Mouse (Mus musculus): ENCODE data around the gene Tbc1d7. TPM values are rescaled to one million over a fixed set of nuclear protein-coding genes. Genes with fewer than 3 reads are reported as not detected.

Tbc1d7 gene
- polyA plus RNA-seq, 1 experiment from 2014 or later = 50.1 TPM

GRCm38 (mm10) chr13:43132859-43133258, 38.4 kb downstream of the Tbc1d7 start:
- Histone ChIP-seq H3K4me2 (no peak overlapping the region), H3K4me3 (no peak overlapping the region), H3K4me1 (replicated peaks) (peaks cover 49% of the 10 kb centered on the region), H3K36me3 (no peaks in the 10 kb centered on the region), H3K27ac (peak overlapping the region; percentile 96), H3K9me3 (replicated peaks) (no peaks in the 10 kb centered on the region), H3K9ac (no peak overlapping the region), H3K27me3 (no peaks in the 10 kb centered on the region)
- ATAC-seq (replicated peaks; ENCODE audit: insufficient number of reproducible peaks, insufficient read depth, low FRiP score, low read depth) = no peak
- 46% methylated on average over 9 of the region's 9 CpGs for WGBS

GRCm38 (mm10) chr13:43131741-43132191, 39.5 kb downstream of the Tbc1d7 start:
- peak; percentile 49 for ATAC-seq (replicated peaks; ENCODE audit: insufficient number of reproducible peaks, insufficient read depth, low FRiP score, low read depth)
- Histone ChIP-seq H3K36me3 (no peaks in the 10 kb centered on the region), H3K27me3 (no peaks in the 10 kb centered on the region), H3K4me3 (no peak overlapping the region), H3K9ac (no peak overlapping the region), H3K9me3 (replicated peaks) (no peaks in the 10 kb centered on the region), H3K4me1 (replicated peaks) (peaks cover 49% of the 10 kb centered on the region), H3K4me2 (no peak overlapping the region; the same call in 1 of the 2 replicates), H3K27ac (peak overlapping the region; percentile 96)
- 18% methylated on average over 10 of the region's 10 CpGs for WGBS

- Histone ChIP-seq H3K9me3 (replicated peaks) (no peaks in the 10 kb centered on the region), H3K36me3 (no peaks in the 10 kb centered on the region), H3K4me1 (replicated peaks) (peaks cover 49% of the 10 kb centered on the region), H3K27ac (no peak overlapping the region), H3K4me3 (no peak overlapping the region), H3K27me3 (no peaks in the 10 kb centered on the region), H3K9ac (no peak overlapping the region), H3K4me2 (no peak overlapping the region)
- no peak for ATAC-seq (replicated peaks; ENCODE audit: insufficient number of reproducible peaks, insufficient read depth, low FRiP score, low read depth)
- WGBS = 71% methylated on average over 6 of the region's 6 CpGs
Observed at GRCm38 (mm10) chr13:43130161-43130560, 41.1 kb downstream of the Tbc1d7 start.

GRCm38 (mm10) chr13:43124683-43125074, 46.6 kb downstream of the Tbc1d7 start:
- Histone ChIP-seq H3K4me1 (replicated peaks) (peaks cover 20% of the 10 kb centered on the region), H3K27ac (peak overlapping the region; percentile 45), H3K9ac (no peak overlapping the region), H3K9me3 (replicated peaks) (no peaks in the 10 kb centered on the region), H3K36me3 (no peaks in the 10 kb centered on the region), H3K27me3 (no peaks in the 10 kb centered on the region), H3K4me3 (no peak overlapping the region), H3K4me2 (0 out of 2 replicates have a peak overlapping the region, but pooled peaks have one; percentile 4)
- 39% methylated on average over 4 of the region's 4 CpGs for WGBS
- ATAC-seq (replicated peaks; ENCODE audit: insufficient number of reproducible peaks, insufficient read depth, low FRiP score, low read depth) = 0 out of 2 replicates have a peak, but pooled peaks have one; percentile 50

GRCm38 (mm10) chr13:43123895-43124682, 47.2 kb downstream of the Tbc1d7 start:
- no peak overlapping the region for H3K4me3 ChIP-seq
- ATAC-seq (replicated peaks; ENCODE audit: insufficient number of reproducible peaks, insufficient read depth, low FRiP score, low read depth) = no peak
- H3K4me1 ChIP-seq (replicated peaks) = peaks cover 20% of the 10 kb centered on the region
- H3K27ac ChIP-seq = peak overlapping the region; percentile 45
- no peaks in the 10 kb centered on the region for H3K9me3 ChIP-seq (replicated peaks)
- H3K36me3 ChIP-seq = no peaks in the 10 kb centered on the region
- 49% methylated on average over 17 of the region's 17 CpGs for WGBS
- no peaks in the 10 kb centered on the region for H3K27me3 ChIP-seq
- no peak overlapping the region for H3K9ac ChIP-seq
- 0 out of 2 replicates have a peak overlapping the region, but pooled peaks have one; percentile 4 for H3K4me2 ChIP-seq

GRCm38 (mm10) chr13:43122306-43123070, 48.8 kb downstream of the Tbc1d7 start:
- H3K9ac ChIP-seq = no peak overlapping the region
- no peak for ATAC-seq (replicated peaks; ENCODE audit: insufficient number of reproducible peaks, insufficient read depth, low FRiP score, low read depth)
- no peaks in the 10 kb centered on the region for H3K9me3 ChIP-seq (replicated peaks)
- H3K27ac ChIP-seq = no peak overlapping the region
- H3K4me1 ChIP-seq (replicated peaks) = peaks cover 20% of the 10 kb centered on the region
- no peaks in the 10 kb centered on the region for H3K27me3 ChIP-seq
- H3K4me2 ChIP-seq = no peak overlapping the region
- no peaks in the 10 kb centered on the region for H3K36me3 ChIP-seq
- WGBS = 71% methylated on average over 16 of the region's 16 CpGs
- no peak overlapping the region for H3K4me3 ChIP-seq

- no peak for ATAC-seq (replicated peaks; ENCODE audit: insufficient number of reproducible peaks, insufficient read depth, low FRiP score, low read depth)
- H3K4me1 ChIP-seq (replicated peaks) = peaks cover 3% of the 10 kb centered on the region; the same call in 1 of the 2 replicates
- H3K4me2 ChIP-seq = no peak overlapping the region
- no peak overlapping the region for H3K4me3 ChIP-seq
- no peak overlapping the region for H3K27ac ChIP-seq
- H3K36me3 ChIP-seq = no peaks in the 10 kb centered on the region
- 93% methylated on average over 3 of the region's 3 CpGs for WGBS
- no peaks in the 10 kb centered on the region for H3K27me3 ChIP-seq
- no peak overlapping the region for H3K9ac ChIP-seq
- no peaks in the 10 kb centered on the region for H3K9me3 ChIP-seq (replicated peaks)
Observed at GRCm38 (mm10) chr13:43113141-43113540, 58.2 kb downstream of the Tbc1d7 start.

GRCm38 (mm10) chr13:43112707-43113106, 58.6 kb downstream of the Tbc1d7 start:
- H3K4me3 ChIP-seq = no peak overlapping the region
- H3K4me1 ChIP-seq (replicated peaks) = peaks cover 3% of the 10 kb centered on the region; the same call in 1 of the 2 replicates
- no peaks in the 10 kb centered on the region for H3K36me3 ChIP-seq
- no peak for ATAC-seq (replicated peaks; ENCODE audit: insufficient number of reproducible peaks, insufficient read depth, low FRiP score, low read depth)
- no peaks in the 10 kb centered on the region for H3K27me3 ChIP-seq
- no peaks in the 10 kb centered on the region for H3K9me3 ChIP-seq (replicated peaks)
- WGBS = 72% methylated on average over 3 of the region's 3 CpGs
- no peak overlapping the region for H3K9ac ChIP-seq
- no peak overlapping the region for H3K27ac ChIP-seq
- no peak overlapping the region for H3K4me2 ChIP-seq

GRCm38 (mm10) chr13:43112280-43112679, 59.0 kb downstream of the Tbc1d7 start:
- Histone ChIP-seq H3K4me3 (no peak overlapping the region), H3K4me2 (no peak overlapping the region), H3K9me3 (replicated peaks) (no peaks in the 10 kb centered on the region), H3K36me3 (no peaks in the 10 kb centered on the region), H3K4me1 (replicated peaks) (peaks cover 3% of the 10 kb centered on the region; the same call in 1 of the 2 replicates), H3K27me3 (no peaks in the 10 kb centered on the region), H3K9ac (no peak overlapping the region), H3K27ac (no peak overlapping the region)
- WGBS = 55% methylated on average over 7 of the region's 7 CpGs
- no peak for ATAC-seq (replicated peaks; ENCODE audit: insufficient number of reproducible peaks, insufficient read depth, low FRiP score, low read depth)

- WGBS = 92% methylated on average over 9 of the region's 9 CpGs
- Histone ChIP-seq H3K27me3 (no peaks in the 10 kb centered on the region), H3K27ac (no peak overlapping the region)
Observed at GRCm38 (mm10) chr13:43104496-43104895, 66.8 kb downstream of the Tbc1d7 start.

GRCm38 (mm10) chr13:43102943-43103342, 68.4 kb downstream of the Tbc1d7 start:
- Histone ChIP-seq H3K4me1 (replicated peaks) (peaks cover 24% of the 10 kb centered on the region), H3K4me3 (no peak overlapping the region), H3K27me3 (no peaks in the 10 kb centered on the region), H3K9me3 (replicated peaks) (no peaks in the 10 kb centered on the region), H3K9ac (no peak overlapping the region), H3K27ac (peak overlapping the region; percentile 62), H3K36me3 (no peaks in the 10 kb centered on the region), H3K4me2 (peak overlapping the region; percentile 17; the same call in 1 of the 2 replicates)
- WGBS = 31% methylated on average over 7 of the region's 7 CpGs
- peak; percentile 58; the same call in 1 of the 2 replicates for ATAC-seq (replicated peaks; ENCODE audit: insufficient number of reproducible peaks, insufficient read depth, low FRiP score, low read depth)

More at GRCm38 (mm10) chr13:43104496-43104895, 66.8 kb downstream of the Tbc1d7 start:
- Histone ChIP-seq H3K9me3 (replicated peaks) (no peaks in the 10 kb centered on the region), H3K4me1 (replicated peaks) (peaks cover 24% of the 10 kb centered on the region), H3K4me3 (no peak overlapping the region), H3K9ac (no peak overlapping the region), H3K4me2 (no peak overlapping the region), H3K36me3 (no peaks in the 10 kb centered on the region)
- no peak for ATAC-seq (replicated peaks; ENCODE audit: insufficient number of reproducible peaks, insufficient read depth, low FRiP score, low read depth)

Measured in heart, embryonic 15.5 days (tissue).